Mouse (Mus musculus): Measurements from ENCODE around the gene Olfr1465. TPM values are rescaled to one million over a fixed set of nuclear protein-coding genes. Genes with fewer than 3 reads are reported as not detected.

Gene Olfr1465
- not detected for polyA plus RNA-seq (2017; shearing (Covaris generic))

GRCm38 (mm10) chr19:13315441-13315840 lies at the start of gene Olfr1465:
Olfr1465 (minus strand) TSS chr19:13315541.
- no peak for ATAC-seq

GRCm38 (mm10) chr19:13361936-13362335 lies 46.6 kb upstream of the Olfr1465 start, which contains the start of gene Olfr1467:
Olfr1467 (plus strand) TSS chr19:13362236.
- no peak for ATAC-seq

GRCm38 (mm10) chr19:13338562-13338961 lies 23.2 kb upstream of the Olfr1465 start, which contains the start of gene Olfr1466:
Olfr1466 (plus strand) TSS chr19:13338862.
- no peak for ATAC-seq

Other genes with a start within 250 kb of the Olfr1465 start
- gene Olfr1457, start 217.7 kb downstream of the Olfr1465 start, polyA plus RNA-seq (2017; shearing (Covaris generic)), result not detected
- gene Olfr1458, start 208.8 kb downstream of the Olfr1465 start, polyA plus RNA-seq (2017; shearing (Covaris generic)), result not detected
- gene Olfr1459, start 166.0 kb downstream of the Olfr1465 start, polyA plus RNA-seq (2017; shearing (Covaris generic)), result under 1 TPM in 1 of 3 experiments, not detected in 2; 0.08 TPM
- gene Olfr1461, start 152.5 kb downstream of the Olfr1465 start, polyA plus RNA-seq (2017; shearing (Covaris generic)), result not detected
- gene Olfr1462, start 129.8 kb downstream of the Olfr1465 start, polyA plus RNA-seq (2017; shearing (Covaris generic)), result not detected
- not detected for gene Olfr1463, start 84.2 kb downstream of the Olfr1465 start, polyA plus RNA-seq (2017; shearing (Covaris generic))
- not detected for gene Olfr1466, start 23.3 kb upstream of the Olfr1465 start, polyA plus RNA-seq (2017; shearing (Covaris generic))
- not detected for gene Olfr1467, start 46.7 kb upstream of the Olfr1465 start, polyA plus RNA-seq (2017; shearing (Covaris generic))
- gene Olfr1469, start 92.3 kb upstream of the Olfr1465 start, polyA plus RNA-seq (2017; shearing (Covaris generic)), result not detected
- not detected for gene Olfr1471, start 127.9 kb upstream of the Olfr1465 start, polyA plus RNA-seq (2017; shearing (Covaris generic))
- not detected for gene Olfr1472, start 140.5 kb upstream of the Olfr1465 start, polyA plus RNA-seq (2017; shearing (Covaris generic))
- not detected for gene Olfr1474, start 154.0 kb upstream of the Olfr1465 start, polyA plus RNA-seq (2017; shearing (Covaris generic))
- not detected for gene Olfr1475, start 164.7 kb upstream of the Olfr1465 start, polyA plus RNA-seq (2017; shearing (Covaris generic))
- gene Olfr1477, start 185.0 kb upstream of the Olfr1465 start, polyA plus RNA-seq (2017; shearing (Covaris generic)), result under 1 TPM in 1 of 3 experiments, not detected in 2; 0.16 TPM
- gene Olfr1480, start 212.4 kb upstream of the Olfr1465 start, polyA plus RNA-seq (2017; shearing (Covaris generic)), result not detected

Data from inflammation-experienced regulatory T-cells, adult 6 months (primary cell).